Mouse (Mus musculus): ENCODE results near the gene Rbpj. TPM values are rescaled to one million over a fixed set of nuclear protein-coding genes. Genes with fewer than 3 reads are reported as not detected.

Gene Rbpj
- polyA plus RNA-seq, 1 experiment from 2014 or later: 46.9 TPM

- Histone ChIP-seq H3K27ac (no peak overlapping the region), H3K27me3 (no peaks in the 10 kb centered on the region), H3K9ac (replicated peaks) (no peak overlapping the region), H3K36me3 (no peaks in the 10 kb centered on the region), H3K4me1 (replicated peaks) (no peaks in the 10 kb centered on the region), H3K4me3 (replicated peaks) (no peak overlapping the region), H3K9me3 (no peaks in the 10 kb centered on the region), H3K4me2 (replicated peaks) (no peak overlapping the region)
- 87% methylated on average over 6 of the region's 6 CpGs for WGBS
- ATAC-seq: no peak
These were observed 91.8 kb downstream of the Rbpj start for GRCm38 (mm10) chr5:53557544-53558260.

GRCm38 (mm10) chr5:53561160-53561559 lies 95.2 kb downstream of the Rbpj start:
- Histone ChIP-seq H3K9me3 (no peaks in the 10 kb centered on the region), H3K36me3 (no peaks in the 10 kb centered on the region), H3K27ac (no peak overlapping the region), H3K4me2 (replicated peaks) (no peak overlapping the region), H3K27me3 (no peaks in the 10 kb centered on the region), H3K9ac (replicated peaks) (no peak overlapping the region), H3K4me3 (replicated peaks) (no peak overlapping the region), H3K4me1 (replicated peaks) (no peaks in the 10 kb centered on the region)
- no peak for ATAC-seq
- WGBS: 76% methylated on average over 7 of the region's 7 CpGs

DNA sequence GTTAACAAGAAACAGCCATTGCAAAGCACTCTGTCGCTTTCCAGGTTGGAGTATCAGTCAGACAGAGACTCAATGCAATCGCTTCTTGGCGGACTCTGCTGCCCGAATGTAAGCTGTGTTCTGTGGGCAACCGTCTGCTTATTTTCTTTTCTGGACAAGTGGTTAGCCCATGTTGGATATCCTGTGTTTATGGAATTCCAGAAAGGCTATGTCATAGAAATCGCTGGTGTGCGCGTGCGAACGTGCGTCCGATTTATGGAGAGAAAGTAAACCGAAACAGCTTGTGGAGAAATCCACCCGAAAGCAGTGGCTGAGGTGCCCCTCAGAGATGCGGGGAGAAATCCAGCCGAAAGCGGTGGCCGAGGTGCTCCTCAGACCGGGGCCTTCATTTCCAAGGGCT lies 98.4 kb downstream of the Rbpj start:
- Histone ChIP-seq H3K4me1 (replicated peaks) (no peaks in the 10 kb centered on the region), H3K27ac (no peak overlapping the region), H3K9me3 (no peaks in the 10 kb centered on the region), H3K4me3 (replicated peaks) (no peak overlapping the region), H3K4me2 (replicated peaks) (no peak overlapping the region), H3K27me3 (no peaks in the 10 kb centered on the region), H3K9ac (replicated peaks) (no peak overlapping the region), H3K36me3 (no peaks in the 10 kb centered on the region)
- no peak for ATAC-seq
- 91% methylated on average over 19 of the region's 19 CpGs for WGBS

DNA sequence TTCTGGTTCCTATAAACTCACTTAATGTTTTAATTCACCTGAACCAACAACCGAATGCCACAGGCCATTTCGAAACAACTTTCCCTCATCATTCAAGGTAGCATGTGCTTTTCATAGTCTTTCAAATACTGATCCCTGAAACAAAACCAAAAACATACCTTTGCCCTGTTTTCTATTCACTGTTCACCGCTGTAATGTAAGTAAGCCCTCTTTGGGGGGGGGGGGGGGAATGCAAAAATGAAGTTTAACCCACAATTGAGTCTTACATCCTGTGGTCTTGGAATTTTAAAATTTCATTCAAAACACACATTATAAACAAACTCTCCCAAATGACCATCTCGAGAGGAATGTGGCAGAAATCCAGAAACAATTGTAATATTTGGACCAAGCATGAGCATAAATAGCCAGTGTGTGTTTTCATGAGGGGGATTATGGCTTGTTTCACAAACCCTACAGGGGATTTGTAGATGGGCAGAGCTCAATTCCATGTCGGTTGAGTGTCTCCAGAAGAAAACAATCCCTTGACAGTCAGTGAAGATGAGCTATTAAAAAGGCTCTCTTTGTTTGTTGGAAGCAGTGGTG lies 99.4 kb downstream of the Rbpj start:
- Histone ChIP-seq H3K4me2 (replicated peaks) (no peak overlapping the region), H3K4me1 (replicated peaks) (no peaks in the 10 kb centered on the region), H3K27me3 (no peaks in the 10 kb centered on the region), H3K4me3 (replicated peaks) (no peak overlapping the region), H3K9me3 (no peaks in the 10 kb centered on the region), H3K27ac (no peak overlapping the region), H3K36me3 (no peaks in the 10 kb centered on the region), H3K9ac (replicated peaks) (no peak overlapping the region)
- no peak for ATAC-seq
- WGBS: 88% methylated on average over 5 of the region's 5 CpGs

GRCm38 (mm10) chr5:53566485-53567083 lies 100.6 kb downstream of the Rbpj start:
- no peak overlapping the region for H3K9ac ChIP-seq (replicated peaks)
- WGBS: 94% methylated on average over 15 of the region's 15 CpGs
- H3K27me3 ChIP-seq: no peaks in the 10 kb centered on the region
- H3K9me3 ChIP-seq: no peaks in the 10 kb centered on the region
- H3K4me2 ChIP-seq (replicated peaks): no peak overlapping the region
- no peaks in the 10 kb centered on the region for H3K36me3 ChIP-seq
- no peak overlapping the region for H3K27ac ChIP-seq
- no peak overlapping the region for H3K4me3 ChIP-seq (replicated peaks)
- H3K4me1 ChIP-seq (replicated peaks): no peaks in the 10 kb centered on the region
- ATAC-seq: no peak

DNA sequence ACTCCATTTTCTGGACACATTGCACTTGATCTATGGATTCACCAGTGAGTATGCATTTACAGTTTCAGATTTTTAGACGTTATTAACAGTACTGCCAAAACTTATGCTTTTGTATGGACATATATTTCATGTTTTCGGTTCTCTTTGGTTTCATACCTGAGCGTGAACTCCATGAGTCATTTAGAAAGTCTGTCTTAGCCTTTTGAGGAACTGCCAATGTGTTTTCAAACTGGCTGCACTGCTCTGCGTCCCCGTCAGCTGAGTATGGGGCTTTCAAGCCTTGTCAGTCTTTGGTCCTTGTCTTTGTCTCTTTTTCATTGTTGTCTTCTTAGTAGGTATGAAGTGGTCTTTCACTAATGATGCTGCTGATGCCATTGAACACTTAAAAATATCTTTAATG lies 106.5 kb downstream of the Rbpj start:
- H3K27ac ChIP-seq: no peak overlapping the region
- no peaks in the 10 kb centered on the region for H3K27me3 ChIP-seq
- H3K9me3 ChIP-seq: no peaks in the 10 kb centered on the region
- no peak overlapping the region for H3K9ac ChIP-seq (replicated peaks)
- H3K36me3 ChIP-seq: no peaks in the 10 kb centered on the region
- H3K4me3 ChIP-seq (replicated peaks): no peak overlapping the region
- 84% methylated on average over 5 of the region's 5 CpGs for WGBS
- ATAC-seq: no peak
- H3K4me2 ChIP-seq (replicated peaks): no peak overlapping the region
- H3K4me1 ChIP-seq (replicated peaks): no peaks in the 10 kb centered on the region

GRCm38 (mm10) chr5:53574883-53575442 lies 109.0 kb downstream of the Rbpj start:
- WGBS: 63% methylated on average over 3 of the region's 3 CpGs
- H3K9ac ChIP-seq (replicated peaks): no peak overlapping the region
- H3K4me3 ChIP-seq (replicated peaks): no peak overlapping the region
- H3K9me3 ChIP-seq: no peaks in the 10 kb centered on the region
- no peaks in the 10 kb centered on the region for H3K4me1 ChIP-seq (replicated peaks)
- H3K27ac ChIP-seq: no peak overlapping the region
- ATAC-seq: no peak
- H3K27me3 ChIP-seq: no peaks in the 10 kb centered on the region
- H3K4me2 ChIP-seq (replicated peaks): no peak overlapping the region
- no peaks in the 10 kb centered on the region for H3K36me3 ChIP-seq

GRCm38 (mm10) chr5:53577272-53577889 lies 111.4 kb downstream of the Rbpj start:
- no peaks in the 10 kb centered on the region for H3K4me1 ChIP-seq (replicated peaks)
- H3K4me3 ChIP-seq (replicated peaks): no peak overlapping the region
- no peaks in the 10 kb centered on the region for H3K27me3 ChIP-seq
- H3K9me3 ChIP-seq: no peaks in the 10 kb centered on the region
- H3K27ac ChIP-seq: no peak overlapping the region
- no peak overlapping the region for H3K9ac ChIP-seq (replicated peaks)
- no peaks in the 10 kb centered on the region for H3K36me3 ChIP-seq
- no peak for ATAC-seq
- no peak overlapping the region for H3K4me2 ChIP-seq (replicated peaks)
- WGBS: 85% methylated on average over 10 of the region's 10 CpGs

DNA sequence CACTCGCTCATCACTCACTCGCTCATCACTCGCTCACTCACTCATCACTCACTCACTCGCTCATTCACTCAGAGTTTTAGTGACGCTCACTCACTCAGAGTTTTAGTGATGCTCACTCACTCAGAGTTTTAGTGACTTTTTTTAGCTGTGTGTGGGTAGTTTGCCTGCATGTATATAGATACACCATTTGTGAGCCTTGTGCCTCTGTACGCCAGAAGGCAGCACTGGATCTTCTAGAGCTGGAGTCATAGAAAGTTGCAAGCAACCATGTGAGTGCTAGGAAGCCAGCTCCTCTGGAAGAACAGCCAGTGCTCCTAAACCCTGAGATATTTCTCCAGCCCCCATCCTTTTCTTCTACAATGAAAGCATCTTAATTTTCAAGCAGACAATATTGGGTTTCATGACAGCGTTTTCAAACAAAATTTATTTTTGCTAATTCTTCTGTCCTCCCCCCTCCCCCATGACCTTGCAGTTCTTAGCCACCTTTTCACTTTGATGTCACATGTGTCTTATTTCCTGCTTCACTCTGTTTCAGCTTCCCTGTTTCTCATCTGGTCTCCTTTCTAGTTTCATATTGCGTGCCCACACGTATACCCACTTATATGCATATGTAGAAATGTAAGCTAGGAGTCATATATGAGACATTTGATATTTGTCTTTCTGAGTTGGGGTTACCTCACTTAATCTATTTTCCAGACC lies 118.3 kb downstream of the Rbpj start:
- WGBS: 94% methylated on average over 9 of the region's 9 CpGs
- no peak overlapping the region for H3K4me3 ChIP-seq (replicated peaks)
- ATAC-seq: no peak
- no peaks in the 10 kb centered on the region for H3K36me3 ChIP-seq
- H3K4me2 ChIP-seq (replicated peaks): no peak overlapping the region
- H3K27me3 ChIP-seq: peaks cover 8% of the 10 kb centered on the region; the same call in 1 of the 2 replicates
- no peak overlapping the region for H3K9ac ChIP-seq (replicated peaks)
- no peak overlapping the region for H3K27ac ChIP-seq
- 0 out of 2 replicates have a peak, but pooled peaks cover 5% of the 10 kb centered on the region for H3K4me1 ChIP-seq (replicated peaks)
- H3K9me3 ChIP-seq: no peaks in the 10 kb centered on the region

DNA sequence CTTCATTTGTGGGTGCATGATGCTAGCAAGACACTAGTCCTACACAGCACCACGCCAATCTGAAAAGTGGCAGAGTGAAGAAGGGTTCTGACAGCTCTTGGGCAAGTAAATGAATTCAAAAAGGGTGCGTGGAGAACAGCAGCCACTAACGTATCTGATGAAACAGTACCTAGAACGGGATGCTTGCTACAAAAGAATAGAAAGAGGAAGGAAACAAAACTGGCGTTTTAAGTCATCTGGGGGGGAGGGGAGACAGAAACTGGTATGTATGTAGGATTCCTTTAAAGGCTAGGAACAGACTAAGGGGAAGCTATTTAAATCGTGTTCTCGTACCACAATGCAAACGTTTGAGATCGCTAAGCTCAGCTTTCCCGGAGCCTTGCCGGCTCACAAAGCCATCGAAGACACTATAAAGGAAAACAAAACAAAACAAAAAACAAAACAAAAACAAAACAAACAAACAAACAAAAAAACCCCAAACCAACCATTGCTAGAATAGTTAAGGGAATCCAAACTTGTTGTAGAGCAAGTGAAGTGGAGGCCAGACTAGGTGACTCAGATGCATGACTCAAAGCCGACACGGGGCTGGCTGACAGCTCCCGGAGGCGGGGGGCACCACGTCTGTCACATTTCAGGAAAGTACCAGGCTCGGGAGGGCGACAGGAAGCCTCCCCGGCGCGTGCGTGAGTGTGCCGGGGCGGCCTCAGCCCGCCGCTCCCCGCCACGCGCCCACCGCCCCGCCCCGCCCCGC lies 122.6 kb downstream of the Rbpj start:
- Histone ChIP-seq H3K36me3 (no peaks in the 10 kb centered on the region), H3K9ac (replicated peaks) (peak overlapping the region; percentile 96), H3K4me1 (replicated peaks) (peaks cover 25% of the 10 kb centered on the region), H3K27me3 (peaks cover 8% of the 10 kb centered on the region; the same call in 1 of the 2 replicates), H3K27ac (peak overlapping the region; percentile 84), H3K4me2 (replicated peaks) (peak overlapping the region; percentile 70), H3K4me3 (replicated peaks) (peak overlapping the region; percentile 94), H3K9me3 (no peaks in the 10 kb centered on the region)
- WGBS: 2% methylated on average over 23 of the region's 34 CpGs
- ATAC-seq: no peak
